28 mouse cellular contexts compared by ENCODE assay signal in genomic region chr1:131739481-131740160, GRCm38 (mm10). TPM values are rescaled to one million over a fixed set of nuclear protein-coding genes. Genes with fewer than 3 reads are reported as not detected.
DNase-seq lines count a peak whose midpoint lies in the region; ATAC-seq and TF ChIP-seq lines count a peak whose summit lies in the region.
"Had no signal": no experiment of that assay in that cellular context is flagged by ENCODE, and none has a peak within 500 bp of the region (broad histone marks: within the 10 kb centered on the region; RNA-seq: fewer than 3 reads in every experiment).

No protein-coding gene starts in this region.

- H3K27me3 ChIP-seq in heart, embryonic 12.5 days (replicated peaks) = peaks cover 3% of the 10 kb centered on the region; the same call in 1 of the 2 replicates
- H3K27me3 ChIP-seq in kidney, embryonic 16.5 days (ENCODE audit: insufficient read depth, low read length) = no peaks in the 10 kb centered on the region
- H3K27me3 ChIP-seq: forebrain, embryonic 13.5 days; heart, embryonic 15.5 days; kidney, embryonic 15.5 days; midbrain, embryonic 15.5 days; neural tube, embryonic 12.5 days had no signal

- H3K36me3 ChIP-seq in heart, embryonic 12.5 days = no peaks in the 10 kb centered on the region
- no peaks in the 10 kb centered on the region for H3K36me3 ChIP-seq in kidney, embryonic 16.5 days (ENCODE audit: insufficient read depth, low read length)
- H3K36me3 ChIP-seq: heart, embryonic 15.5 days; kidney, embryonic 15.5 days; midbrain, embryonic 15.5 days; neural tube, embryonic 12.5 days had no signal

- no peak for ATAC-seq in heart, embryonic 12.5 days (ENCODE audit: insufficient number of reproducible peaks, low FRiP score)
- ATAC-seq in kidney, embryonic 16.5 days (ENCODE audit: low FRiP score, low TSS enrichment) = no peak
- ATAC-seq: forebrain, embryonic 13.5 days; intestine, postnatal 0 days; midbrain, embryonic 15.5 days had no signal

- DNase-seq in heart, adult 9 months (ENCODE audit: low spot score in 2 of 2) = peak; percentile 38 to 43
- peak; percentile 21 to 26 for DNase-seq in kidney, postnatal 4 days
- DNase-seq in gastrocnemius, adult 8-10 months (ENCODE audit: low spot score in 2 of 2) = peak; percentile 8 to 29
- DNase-seq in gastrocnemius, postnatal 14 days = peak; percentile 50
- no peak for DNase-seq in left cerebral cortex, adult 2 months (ENCODE audit: extremely low spot score in 1 of 2, low spot score in 2 of 2)
- DNase-seq: adrenal gland, postnatal 25 days; B cell, adult 2 months; cerebellum, adult 11-12 months; cerebellum, postnatal 25 days; layer of hippocampus, adult 9-11 months; liver; right cerebral cortex, adult 18-20 months; thymus, adult 18-20 months; thymus, postnatal 25 days had no signal

- no peak overlapping the region for H3K4me3 ChIP-seq in heart, embryonic 12.5 days
- H3K4me3 ChIP-seq in kidney, embryonic 16.5 days (ENCODE audit: low read length) = no peak overlapping the region
- no peak overlapping the region for H3K4me3 ChIP-seq in left cerebral cortex, adult 2 months
- H3K4me3 ChIP-seq: forebrain, embryonic 13.5 days; heart, embryonic 15.5 days; kidney, embryonic 15.5 days; midbrain, embryonic 15.5 days; neural tube, embryonic 12.5 days had no signal

- intact Hi-C loops in gastrocnemius, postnatal 14 days (cut with DNase I; ENCODE audit: low total_unique reads) = no loop called here
- intact Hi-C loops in left cerebral cortex, adult 2 months (cut with DNase I) = no loop called here

- no peak for TF ChIP-seq CTCF in left cerebral cortex, adult 2 months (IDR thresholded peaks at IDR 0.05)

- no peaks in the 10 kb centered on the region for H3K9me3 ChIP-seq in heart, embryonic 12.5 days (replicated peaks)
- no peaks in the 10 kb centered on the region for H3K9me3 ChIP-seq in kidney, embryonic 16.5 days (ENCODE audit: low read length)
- H3K9me3 ChIP-seq: forebrain, embryonic 13.5 days; heart, embryonic 15.5 days; kidney, embryonic 15.5 days; midbrain, embryonic 15.5 days; neural tube, embryonic 12.5 days had no signal

- no peak overlapping the region for H3K27ac ChIP-seq in heart, embryonic 12.5 days (ENCODE audit: poor library complexity, severe bottlenecking)
- no peak overlapping the region for H3K27ac ChIP-seq in kidney, embryonic 16.5 days (ENCODE audit: low read length)
- no peak overlapping the region for H3K27ac ChIP-seq in left cerebral cortex, adult 2 months
- H3K27ac ChIP-seq: forebrain, embryonic 13.5 days; heart, embryonic 15.5 days; hindbrain, embryonic 14.5 days; kidney, embryonic 15.5 days; liver, embryonic 14.5 days; midbrain, embryonic 15.5 days; neural tube, embryonic 12.5 days; stomach, postnatal 0 days had no signal

- no peak overlapping the region for H3K4me2 ChIP-seq in heart, embryonic 12.5 days
- no peak overlapping the region for H3K4me2 ChIP-seq in kidney, embryonic 16.5 days (replicated peaks; ENCODE audit: low read depth, low read length)
- H3K4me2 ChIP-seq: forebrain, embryonic 13.5 days; heart, embryonic 15.5 days; hindbrain, embryonic 14.5 days; kidney, embryonic 15.5 days; midbrain, embryonic 15.5 days; neural tube, embryonic 12.5 days had no signal

- H3K4me1 ChIP-seq in heart, embryonic 12.5 days (replicated peaks) = peaks cover 41% of the 10 kb centered on the region
- peaks cover 3% of the 10 kb centered on the region; the same call in 1 of the 2 replicates for H3K4me1 ChIP-seq in kidney, embryonic 16.5 days (ENCODE audit: insufficient read depth, low read length)
- H3K4me1 ChIP-seq: forebrain, embryonic 13.5 days; midbrain, embryonic 15.5 days; neural tube, embryonic 12.5 days had no signal

- 94% methylated on average over 9 of the region's 9 CpGs for WGBS in heart, embryonic 12.5 days
- WGBS in kidney, embryonic 16.5 days = 90% methylated on average over 9 of the region's 9 CpGs

- no peak overlapping the region for H3K9ac ChIP-seq in heart, embryonic 12.5 days
- H3K9ac ChIP-seq in kidney, embryonic 16.5 days (replicated peaks; ENCODE audit: low read length) = no peak overlapping the region
- H3K9ac ChIP-seq: forebrain, embryonic 13.5 days; heart, embryonic 15.5 days; hindbrain, embryonic 14.5 days; kidney, embryonic 15.5 days; liver, embryonic 14.5 days; midbrain, embryonic 15.5 days; neural tube, embryonic 12.5 days had no signal

RNA-seq across cellular contexts. Expression of gene Slc26a9, which starts 4.2 kb away (rescaled TPM):
- 0.04 and 0.05 TPM in 2 replicates for polyA plus RNA-seq in heart, embryonic 12.5 days (2016; fragmentation: Nextera tagmentation; extraction: Ambion mirVana)
- polyA plus RNA-seq in kidney, embryonic 16.5 days (2015; fragmentation: Nextera tagmentation; extraction: Ambion mirVana) = 0.16 and 0.33 TPM in 2 replicates
- total RNA-seq in gastrocnemius, adult 8-10 months (2022) = not detected
- total RNA-seq in gastrocnemius, postnatal 14 days (2021) = not detected
- total RNA-seq in left cerebral cortex, adult 2 months (2021) = under 1 TPM in 1 of 2 experiments, not detected in 1; 0.09 TPM
- total RNA-seq: adrenal gland, adult 18-20 months; hematopoietic stem cell, adult 5-6 weeks had no signal
- polyA plus RNA-seq: limb, embryonic 11.5 days; neural tube, embryonic 12.5 days had no signal

RNA-seq across cellular contexts. Expression of gene Rab7b, which starts 51.1 kb away (rescaled TPM):
- 0.68 and 1.5 TPM in 2 replicates for polyA plus RNA-seq in heart, embryonic 12.5 days (2016; fragmentation: Nextera tagmentation; extraction: Ambion mirVana)
- polyA plus RNA-seq in kidney, embryonic 16.5 days (2015; fragmentation: Nextera tagmentation; extraction: Ambion mirVana) = 2.1 TPM in 2 replicates
- total RNA-seq in gastrocnemius, adult 8-10 months (2022) = 1 to 10 TPM; 1.7 to 2.7 (median 2.1) TPM
- total RNA-seq in gastrocnemius, postnatal 14 days (2021) = 1 to 10 TPM; 3.7 to 6.5 TPM
- 1 to 10 TPM; 1.6 to 1.9 TPM for total RNA-seq in left cerebral cortex, adult 2 months (2021)

RNA-seq across cellular contexts. Expression of gene Pm20d1, which starts 57.6 kb away (rescaled TPM):
- 1.3 and 1.7 TPM in 2 replicates for polyA plus RNA-seq in heart, embryonic 12.5 days (2016; fragmentation: Nextera tagmentation; extraction: Ambion mirVana)
- polyA plus RNA-seq in kidney, embryonic 16.5 days (2015; fragmentation: Nextera tagmentation; extraction: Ambion mirVana) = 4.2 and 5.0 TPM in 2 replicates
- under 1 TPM; 0.40 to 0.51 (median 0.44) TPM for total RNA-seq in gastrocnemius, adult 8-10 months (2022)
- total RNA-seq in gastrocnemius, postnatal 14 days (2021) = 1 to 10 TPM; 1.0 to 2.1 TPM
- 1 to 10 TPM; 1.5 to 2.3 TPM for total RNA-seq in left cerebral cortex, adult 2 months (2021)
- total RNA-seq: hematopoietic stem cell, adult 5-6 weeks had no signal

Comparison
In these comparisons a context has a peak if more than half of its experiments do, and no peak if none do; other contexts are left out.
1. DNase-seq: peak in heart, adult 9 months (2 of 2), kidney, postnatal 4 days (2 of 2), gastrocnemius, adult 8-10 months (2 of 2) and gastrocnemius, postnatal 14 days (single experiment); none in left cerebral cortex, adult 2 months (0 of 2).